Mouse (Mus musculus) cerebellum, adult 2 months (tissue): ENCODE data around the gene Arntl2.

ENCODE experiments used
- CTCF ChIP-seq: fragments of 200-500 bp; IDR thresholded peaks from 2 replicates; pipeline ENCODE4 v1.5.1; 2011; ENCODE audit warnings: low read depth, mild to moderate bottlenecking, control low read depth, low read length, moderate library complexity, borderline replicate concordance; ENCODE audit not compliant: insufficient read depth
- POLR2A ChIP-seq: fragments of 200-500 bp; IDR thresholded peaks from 2 replicates; pipeline ENCODE4 v1.6.1; 2011; ENCODE audit warnings: low read length, control low read depth, borderline replicate concordance; ENCODE audit not compliant: insufficient read depth

DNA sequence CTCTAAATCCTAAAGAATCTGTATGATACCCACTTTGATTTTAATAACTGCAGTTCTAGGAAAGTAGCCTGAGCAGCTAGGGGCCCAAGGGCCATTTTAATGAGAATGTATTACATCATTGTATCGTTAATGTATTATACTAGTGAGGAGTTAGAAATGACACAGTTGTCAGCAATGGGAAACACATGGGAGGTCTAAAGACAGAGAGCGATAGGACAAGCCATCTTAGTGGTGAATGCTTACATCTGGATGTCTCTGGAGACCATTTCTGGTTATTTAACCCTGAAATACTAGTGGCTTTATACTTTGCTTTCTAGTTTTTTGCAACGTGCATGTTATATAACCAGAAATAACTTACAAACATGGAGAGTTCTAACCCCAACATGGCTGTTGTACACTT, 56.1 kb downstream of the Arntl2 start:
- TF ChIP-seq POLR2A (no peak), CTCF (no peak)
